Mouse (Mus musculus): ENCODE measurements around the gene Pcna. TPM values are rescaled to one million over a fixed set of nuclear protein-coding genes. Genes with fewer than 3 reads are reported as not detected.
"Not testable (repeated sequence)": the region's sequence is repeated elsewhere in the genome, so short reads cannot be mapped to it uniquely, and the experiment has no call there.

Pcna gene
- polyA plus RNA-seq, 1 experiment from 2014 or later: 410 TPM

DNA sequence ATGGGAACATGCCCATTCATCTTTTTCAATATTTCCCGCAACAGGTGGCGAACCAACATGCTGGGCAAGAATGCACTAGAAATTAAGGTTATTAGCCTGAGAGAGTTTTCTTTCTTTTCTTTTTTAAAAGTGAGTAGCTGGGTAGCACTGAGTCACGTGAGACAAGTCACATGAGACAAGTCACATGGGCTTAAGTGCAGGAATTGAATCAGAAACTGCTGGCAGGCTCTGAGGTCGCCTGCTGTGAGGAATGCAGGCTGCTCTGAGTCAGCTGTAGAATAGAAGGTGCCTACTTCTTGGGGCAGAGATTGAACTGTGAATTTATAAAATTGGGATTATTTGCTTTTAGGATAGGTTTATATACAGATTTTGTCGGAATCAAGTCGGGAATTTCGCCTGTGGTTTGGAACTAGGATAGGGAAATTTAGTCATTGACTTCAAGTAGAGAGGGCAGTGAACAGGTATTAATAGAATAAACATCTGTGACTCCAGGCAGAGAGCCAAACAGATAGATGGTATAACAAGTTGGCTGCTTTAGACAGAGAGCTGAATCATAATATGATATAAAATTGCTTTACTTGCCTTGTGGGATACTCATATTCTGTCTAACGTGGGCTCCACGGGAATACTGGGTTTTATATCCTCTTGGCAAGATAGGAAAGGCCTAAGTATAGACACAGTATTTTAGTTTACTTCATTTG lies 33.4 kb upstream of the Pcna start:
- ATAC-seq (ENCODE audit: insufficient number of reproducible peaks, low FRiP score, low TSS enrichment, low read depth): no peak

GRCm38 (mm10) chr2:132285722-132286121 lies 32.6 kb upstream of the Pcna start:
- H3K36me3 ChIP-seq (ENCODE audit: control insufficient read depth, insufficient read depth, low read length); H3K9ac ChIP-seq (ENCODE audit: low read length); H3K4me2 ChIP-seq (ENCODE audit: low read depth, severe bottlenecking); ATAC-seq (ENCODE audit: insufficient number of reproducible peaks, low FRiP score, low TSS enrichment, low read depth); H3K4me3 ChIP-seq (ENCODE audit: low read depth, low read length); H3K27ac ChIP-seq (replicated peaks; ENCODE audit: low read depth, low read length); H3K27me3 ChIP-seq (ENCODE audit: control insufficient read depth, insufficient read depth, low read length); DNase-seq (ENCODE audit: low spot score); H3K9me3 ChIP-seq (ENCODE audit: control insufficient read depth, low read length): not testable (repeated sequence)
- WGBS: 94% methylated on average over 5 of the region's 5 CpGs
- peaks cover 10% of the 10 kb centered on the region for H3K4me1 ChIP-seq (ENCODE audit: control insufficient read depth, insufficient read depth, low read length)

More for the DNA sequence above, 33.4 kb upstream of the Pcna start:
- H3K4me1 ChIP-seq (ENCODE audit: control insufficient read depth, insufficient read depth, low read length): peaks cover 10% of the 10 kb centered on the region
- H3K27ac ChIP-seq (replicated peaks; ENCODE audit: low read depth, low read length): no peak overlapping the region
- no peak overlapping the region for H3K4me2 ChIP-seq (ENCODE audit: low read depth, severe bottlenecking)
- H3K36me3 ChIP-seq (ENCODE audit: control insufficient read depth, insufficient read depth, low read length): no peaks in the 10 kb centered on the region
- no peak overlapping the region for H3K4me3 ChIP-seq (ENCODE audit: low read depth, low read length)
- H3K9ac ChIP-seq (ENCODE audit: low read length): no peak overlapping the region
- H3K9me3 ChIP-seq (ENCODE audit: control insufficient read depth, low read length): no peaks in the 10 kb centered on the region
- WGBS: 90% methylated on average over 9 of the region's 9 CpGs
- DNase-seq (ENCODE audit: low spot score): no peak
- H3K27me3 ChIP-seq (ENCODE audit: control insufficient read depth, insufficient read depth, low read length): no peaks in the 10 kb centered on the region

DNA sequence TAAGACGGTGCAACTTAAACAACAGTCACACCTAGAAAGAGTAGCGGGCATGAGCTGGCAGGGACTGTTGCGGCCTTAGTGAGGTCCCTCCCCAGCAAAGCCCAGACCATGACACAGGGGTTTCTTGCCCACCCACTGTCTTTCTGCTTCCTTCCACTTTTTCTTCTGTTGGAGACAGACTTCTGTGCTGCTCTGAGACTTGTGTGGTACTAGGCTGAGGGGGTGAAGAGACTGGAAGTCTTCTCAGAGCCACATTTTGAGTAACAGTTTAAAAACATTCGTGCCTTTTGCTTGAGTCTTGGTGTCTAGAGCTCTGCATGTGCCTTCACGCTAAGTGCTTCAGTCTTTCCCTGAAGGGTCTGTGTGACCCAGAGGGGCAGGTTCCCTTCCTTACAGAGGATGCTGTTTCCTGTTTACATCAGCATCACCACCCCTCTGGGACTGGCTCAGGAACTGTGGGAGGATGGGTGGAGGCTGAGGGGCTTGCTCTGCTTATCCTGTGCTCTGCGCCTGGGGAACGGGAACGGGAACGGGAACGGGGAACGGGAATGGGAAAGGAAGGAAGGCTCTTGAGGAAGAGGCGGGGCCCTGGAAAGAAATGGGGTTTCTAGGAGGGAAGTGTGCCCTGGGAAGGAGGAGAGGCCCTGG lies 31.5 kb upstream of the Pcna start:
- 86% methylated on average over 12 of the region's 12 CpGs for WGBS

GRCm38 (mm10) chr2:132283236-132284070 lies 30.3 kb upstream of the Pcna start:
- H3K27ac ChIP-seq (replicated peaks; ENCODE audit: low read depth, low read length): no peak overlapping the region
- ATAC-seq (ENCODE audit: insufficient number of reproducible peaks, low FRiP score, low TSS enrichment, low read depth) (no peak), DNase-seq (ENCODE audit: low spot score) (no peak)
- peaks cover 10% of the 10 kb centered on the region for H3K4me1 ChIP-seq (ENCODE audit: control insufficient read depth, insufficient read depth, low read length)
- no peaks in the 10 kb centered on the region for H3K36me3 ChIP-seq (ENCODE audit: control insufficient read depth, insufficient read depth, low read length)
- H3K4me3 ChIP-seq (ENCODE audit: low read depth, low read length): no peak overlapping the region
- H3K9me3 ChIP-seq (ENCODE audit: control insufficient read depth, low read length): no peaks in the 10 kb centered on the region
- no peak overlapping the region for H3K4me2 ChIP-seq (ENCODE audit: low read depth, severe bottlenecking)
- 82% methylated on average over 15 of the region's 15 CpGs for WGBS
- H3K27me3 ChIP-seq (ENCODE audit: control insufficient read depth, insufficient read depth, low read length): no peaks in the 10 kb centered on the region
- no peak overlapping the region for H3K9ac ChIP-seq (ENCODE audit: low read length)

More for the DNA sequence above, 31.5 kb upstream of the Pcna start:
- Histone ChIP-seq H3K27me3 (ENCODE audit: control insufficient read depth, insufficient read depth, low read length) (no peaks in the 10 kb centered on the region), H3K9me3 (ENCODE audit: control insufficient read depth, low read length) (no peaks in the 10 kb centered on the region), H3K27ac (replicated peaks; ENCODE audit: low read depth, low read length) (no peak overlapping the region), H3K36me3 (ENCODE audit: control insufficient read depth, insufficient read depth, low read length) (no peaks in the 10 kb centered on the region), H3K4me2 (ENCODE audit: low read depth, severe bottlenecking) (no peak overlapping the region), H3K4me1 (ENCODE audit: control insufficient read depth, insufficient read depth, low read length) (peaks cover 10% of the 10 kb centered on the region), H3K9ac (ENCODE audit: low read length) (no peak overlapping the region), H3K4me3 (ENCODE audit: low read depth, low read length) (no peak overlapping the region)
- ATAC-seq (ENCODE audit: insufficient number of reproducible peaks, low FRiP score, low TSS enrichment, low read depth) (no peak), DNase-seq (ENCODE audit: low spot score) (no peak)

DNA sequence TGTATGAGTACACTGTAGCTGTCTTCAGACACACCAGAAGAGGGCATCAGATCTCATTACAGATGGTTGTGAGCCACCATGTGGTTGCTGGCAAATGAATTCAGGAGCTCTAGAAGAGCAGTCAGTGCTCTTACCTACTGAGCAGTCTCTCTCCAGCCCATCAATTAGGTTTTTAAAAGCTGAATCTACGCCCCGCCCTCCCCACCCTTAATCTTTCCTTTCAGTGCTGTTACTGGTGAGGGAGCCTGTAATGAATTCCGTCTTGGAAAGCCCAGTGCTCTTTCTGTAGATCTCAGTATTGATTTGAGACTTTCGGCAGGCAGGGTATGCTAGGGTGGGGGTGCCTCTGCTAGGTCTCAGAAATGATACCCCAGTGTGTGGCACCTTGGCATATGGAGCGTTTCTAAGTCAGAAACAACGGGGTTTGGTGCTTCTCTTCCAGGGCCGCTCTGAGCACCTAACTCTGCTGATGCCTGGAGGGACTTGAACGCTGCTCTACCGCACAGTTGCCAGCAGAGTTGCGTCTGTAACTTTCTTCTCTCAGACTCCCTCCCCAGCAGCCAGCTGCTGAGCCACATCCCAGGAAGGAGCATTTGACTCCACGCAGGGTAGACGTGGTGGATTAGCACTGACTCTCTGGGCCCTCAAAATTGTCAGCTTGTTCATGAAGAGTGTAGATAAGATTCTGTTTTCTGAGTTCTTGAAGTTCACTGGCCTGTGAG lies 29.5 kb upstream of the Pcna start:
- Histone ChIP-seq H3K4me3 (ENCODE audit: low read depth, low read length) (no peak overlapping the region), H3K9me3 (ENCODE audit: control insufficient read depth, low read length) (no peaks in the 10 kb centered on the region), H3K27ac (replicated peaks; ENCODE audit: low read depth, low read length) (no peak overlapping the region), H3K4me1 (ENCODE audit: control insufficient read depth, insufficient read depth, low read length) (peaks cover 10% of the 10 kb centered on the region), H3K9ac (ENCODE audit: low read length) (no peak overlapping the region), H3K4me2 (ENCODE audit: low read depth, severe bottlenecking) (no peak overlapping the region), H3K36me3 (ENCODE audit: control insufficient read depth, insufficient read depth, low read length) (no peaks in the 10 kb centered on the region), H3K27me3 (ENCODE audit: control insufficient read depth, insufficient read depth, low read length) (no peaks in the 10 kb centered on the region)
- ATAC-seq (ENCODE audit: insufficient number of reproducible peaks, low FRiP score, low TSS enrichment, low read depth) (0 out of 2 replicates have a peak, but pooled peaks have one; percentile 33), DNase-seq (ENCODE audit: low spot score) (no peak)
- WGBS: 45% methylated on average over 12 of the region's 12 CpGs

GRCm38 (mm10) chr2:132281560-132282452 lies 28.7 kb upstream of the Pcna start:
- Histone ChIP-seq H3K9ac (ENCODE audit: low read length) (no peak overlapping the region), H3K4me2 (ENCODE audit: low read depth, severe bottlenecking) (no peak overlapping the region), H3K27ac (replicated peaks; ENCODE audit: low read depth, low read length) (no peak overlapping the region), H3K4me3 (ENCODE audit: low read depth, low read length) (no peak overlapping the region), H3K27me3 (ENCODE audit: control insufficient read depth, insufficient read depth, low read length) (no peaks in the 10 kb centered on the region), H3K4me1 (ENCODE audit: control insufficient read depth, insufficient read depth, low read length) (peaks cover 10% of the 10 kb centered on the region), H3K9me3 (ENCODE audit: control insufficient read depth, low read length) (no peaks in the 10 kb centered on the region), H3K36me3 (ENCODE audit: control insufficient read depth, insufficient read depth, low read length) (no peaks in the 10 kb centered on the region)
- WGBS: 71% methylated on average over 10 of the region's 10 CpGs
- ATAC-seq (ENCODE audit: insufficient number of reproducible peaks, low FRiP score, low TSS enrichment, low read depth) (no peak), DNase-seq (ENCODE audit: low spot score) (no peak)

- 93% methylated on average over 10 of the region's 10 CpGs for WGBS
- Histone ChIP-seq H3K36me3 (ENCODE audit: control insufficient read depth, insufficient read depth, low read length) (no peaks in the 10 kb centered on the region), H3K27me3 (ENCODE audit: control insufficient read depth, insufficient read depth, low read length) (no peaks in the 10 kb centered on the region), H3K4me3 (ENCODE audit: low read depth, low read length) (no peak overlapping the region), H3K4me1 (ENCODE audit: control insufficient read depth, insufficient read depth, low read length) (peaks cover 10% of the 10 kb centered on the region), H3K9me3 (ENCODE audit: control insufficient read depth, low read length) (no peaks in the 10 kb centered on the region), H3K9ac (ENCODE audit: low read length) (no peak overlapping the region), H3K27ac (replicated peaks; ENCODE audit: low read depth, low read length) (no peak overlapping the region), H3K4me2 (ENCODE audit: low read depth, severe bottlenecking) (no peak overlapping the region)
- DNase-seq (ENCODE audit: low spot score) (no peak), ATAC-seq (ENCODE audit: insufficient number of reproducible peaks, low FRiP score, low TSS enrichment, low read depth) (no peak)
These were observed 27.5 kb upstream of the Pcna start for GRCm38 (mm10) chr2:132280518-132281120.

Measured in limb, embryonic 11.5 days (tissue).